Mouse (Mus musculus) ES-Bruce4 (cell line): ENCODE data around the gene Paxip1. TPM values are rescaled to one million over a fixed set of nuclear protein-coding genes. Genes with fewer than 3 reads are reported as not detected.

Source experiments
- H3K27ac ChIP-seq: 2 replicates; pipeline ENCODE4 v1.5.1; 2012; ENCODE audit warnings: low read length, inconsistent platforms; ENCODE audit not compliant: insufficient read depth
- H3K27me3 ChIP-seq: 2 replicates; pipeline ENCODE4 v1.6.1; 2012; ENCODE audit warnings: mild to moderate bottlenecking, low read length, inconsistent platforms; ENCODE audit not compliant: control insufficient read depth, poor library complexity, insufficient read depth, severe bottlenecking
- H3K36me3 ChIP-seq: 2 replicates; pipeline ENCODE4 v1.6.1; 2012; ENCODE audit warnings: inconsistent platforms, mild to moderate bottlenecking, low read length, moderate library complexity; ENCODE audit not compliant: control insufficient read depth, poor library complexity, insufficient read depth, severe bottlenecking
- H3K4me1 ChIP-seq: one replicate; pipeline ENCODE4 v1.8.1; 2011; ENCODE audit warnings: low read length; ENCODE audit not compliant: control insufficient read depth, insufficient read depth
- H3K4me3 ChIP-seq: 2 replicates; pipeline ENCODE4 v1.5.1; 2011; ENCODE audit warnings: low read depth, mild to moderate bottlenecking, low read length
- H3K9ac ChIP-seq: 2 replicates; pipeline ENCODE4 v1.6.1; 2012; ENCODE audit warnings: low read depth, mild to moderate bottlenecking, inconsistent platforms; ENCODE audit not compliant: poor library complexity, severe bottlenecking
- H3K9me3 ChIP-seq: replicated peaks from 2 replicates; pipeline ENCODE4 v1.6.1; 2012; ENCODE audit warnings: mild to moderate bottlenecking, low read length, inconsistent platforms; ENCODE audit not compliant: control insufficient read depth, poor library complexity, insufficient read depth, severe bottlenecking
- CTCF ChIP-seq: IDR thresholded peaks from one replicate; pipeline ENCODE4 v1.8.1; 2011; ENCODE audit warnings: low read depth, low read length
- EP300 ChIP-seq: IDR thresholded peaks from 2 replicates; pipeline ENCODE4 v1.6.1; 2011; ENCODE audit warnings: low read depth, low read length; ENCODE audit not compliant: insufficient read depth
- POLR2A ChIP-seq: IDR thresholded peaks from one replicate; pipeline ENCODE4 v1.8.1; 2011; ENCODE audit warnings: low read length; ENCODE audit not compliant: insufficient read depth
- polyA plus RNA-seq: library from polyadenylated mRNA; stranded (reverse); fragments of >200 nt; gene quantifications from 2 replicates; pipeline ENCODE4 v1.2.4, GENCODE M21; 2011; ENCODE audit warnings: low read depth; ENCODE audit not compliant: missing spikeins, insufficient read depth, insufficient read length

Gene Paxip1
- polyA plus RNA-seq, 1 experiment, result 59.3 TPM

DNA sequence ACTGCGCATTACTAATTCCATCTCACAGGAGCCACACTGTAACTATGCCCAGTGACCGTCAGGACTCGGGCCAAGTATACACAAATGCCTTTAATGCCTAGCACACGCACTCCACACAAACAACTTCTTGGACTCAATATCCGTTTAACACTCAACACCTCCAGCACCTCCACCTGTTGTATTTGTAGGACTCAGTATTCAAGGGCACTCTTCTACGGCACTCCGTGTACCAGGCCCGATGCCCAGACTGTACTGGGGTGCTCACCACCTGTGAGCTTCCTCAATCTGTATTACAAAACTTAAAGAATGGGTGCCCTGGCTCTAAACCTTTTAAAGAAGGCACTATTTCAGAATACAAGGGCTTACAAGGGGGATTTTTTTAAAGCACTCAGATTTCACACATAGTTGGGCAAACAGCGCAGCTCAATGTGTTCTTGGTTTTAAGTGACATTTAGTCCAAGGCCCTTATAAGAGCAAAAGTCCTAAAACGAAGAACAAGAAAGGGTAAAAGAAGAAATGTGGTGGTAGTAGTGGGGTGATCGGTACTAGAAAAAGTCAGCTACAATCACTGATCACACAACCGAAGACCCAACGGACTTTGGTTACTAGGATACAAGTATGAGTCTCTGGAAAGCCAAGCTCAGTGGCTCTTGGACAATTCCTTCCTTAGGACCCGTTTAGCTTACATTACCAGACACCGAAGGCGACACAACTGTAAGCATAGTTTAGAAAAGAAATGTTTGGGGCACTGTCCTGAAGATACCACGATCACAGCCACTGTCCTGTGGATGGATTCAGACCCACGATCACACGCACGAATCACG lies 1.2 kb downstream of the Paxip1 start:
- H3K27ac ChIP-seq, result no peak overlapping the region
- H3K27me3 ChIP-seq, result no peaks in the 10 kb centered on the region
- H3K9me3 ChIP-seq, result no peaks in the 10 kb centered on the region
- peaks cover 8% of the 10 kb centered on the region for H3K4me1 ChIP-seq
- no peak for TF ChIP-seq POLR2A
- TF ChIP-seq CTCF, result no peak
- TF ChIP-seq EP300, result no peak
- peak overlapping the region; percentile 89 for H3K9ac ChIP-seq
- H3K4me3 ChIP-seq, result peak overlapping the region; percentile 71
- peaks cover 33% of the 10 kb centered on the region for H3K36me3 ChIP-seq

DNA sequence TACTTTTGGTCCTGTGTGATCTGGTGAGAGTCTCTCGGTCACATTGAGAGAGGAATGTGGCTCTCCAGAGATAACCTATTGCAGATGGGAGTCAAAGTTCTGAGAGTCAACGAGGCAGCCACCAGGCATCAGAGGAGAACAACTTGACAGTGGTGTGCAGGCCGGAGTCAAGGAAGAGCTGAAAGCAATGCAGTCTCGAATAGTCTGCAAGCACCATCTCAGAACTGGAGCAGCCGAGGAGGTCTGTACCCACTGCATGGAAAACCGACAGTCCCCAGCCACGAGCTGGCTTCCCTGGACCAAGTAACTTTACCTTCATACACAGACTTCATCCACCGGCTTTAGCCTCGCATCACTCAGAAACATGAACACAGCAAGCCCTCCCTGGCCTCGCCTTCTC lies 1.9 kb downstream of the Paxip1 start:
- H3K9me3 ChIP-seq, result no peaks in the 10 kb centered on the region
- H3K4me1 ChIP-seq, result peaks cover 8% of the 10 kb centered on the region
- H3K36me3 ChIP-seq, result peaks cover 40% of the 10 kb centered on the region
- H3K4me3 ChIP-seq, result peak overlapping the region; percentile 59
- H3K27ac ChIP-seq, result no peak overlapping the region
- H3K27me3 ChIP-seq, result no peaks in the 10 kb centered on the region
- peak overlapping the region; percentile 89; the same call in 1 of the 2 replicates for H3K9ac ChIP-seq
- TF ChIP-seq EP300 (no peak), CTCF (no peak)

DNA sequence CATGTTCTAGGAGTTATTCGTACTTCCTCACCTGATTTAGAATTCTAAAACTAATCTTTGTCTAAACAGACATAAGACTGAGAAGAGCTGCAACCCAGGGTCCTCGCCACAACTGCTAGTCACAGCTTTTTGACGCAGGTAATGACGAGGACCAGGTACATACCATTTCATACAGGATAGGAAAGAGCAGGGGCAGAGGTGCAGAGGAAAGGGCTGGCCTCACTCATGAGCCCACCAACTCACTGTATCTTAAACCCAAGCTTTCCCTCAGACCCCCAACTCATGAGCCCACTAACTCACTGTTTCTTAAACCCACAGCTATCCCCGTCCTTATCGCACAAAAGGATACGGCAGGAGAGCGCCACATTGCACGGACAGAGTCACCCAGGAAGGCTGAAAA lies 8.1 kb downstream of the Paxip1 start:
- peaks cover 70% of the 10 kb centered on the region for H3K36me3 ChIP-seq

DNA sequence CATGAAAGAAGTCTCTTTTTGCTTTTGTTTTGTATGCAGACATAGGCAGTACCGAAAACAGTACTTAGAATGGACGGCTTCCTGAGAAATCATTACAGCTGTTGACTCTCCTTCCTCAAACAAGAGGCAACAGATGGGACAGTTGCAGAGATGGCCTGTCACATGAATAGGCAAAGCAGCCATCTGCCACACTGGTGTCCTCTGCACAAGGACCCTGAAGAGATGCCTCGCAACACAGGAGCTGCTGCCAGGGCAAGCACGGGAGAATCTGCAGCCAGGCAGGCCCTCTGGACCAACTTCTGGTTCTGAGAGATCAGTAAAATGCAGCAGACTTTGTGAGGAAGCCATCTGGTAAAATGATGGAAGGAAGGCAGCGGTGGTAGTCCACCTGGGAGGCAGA lies 23.5 kb downstream of the Paxip1 start:
- Histone ChIP-seq H3K4me3 (no peak overlapping the region), H3K4me1 (no peaks in the 10 kb centered on the region), H3K9ac (no peak overlapping the region), H3K27me3 (no peaks in the 10 kb centered on the region), H3K36me3 (peaks cover 44% of the 10 kb centered on the region), H3K9me3 (no peaks in the 10 kb centered on the region), H3K27ac (no peak overlapping the region)
- no peak for TF ChIP-seq CTCF
- no peak for TF ChIP-seq POLR2A
- peak; percentile 82 for TF ChIP-seq EP300

More for the DNA sequence above, 8.1 kb downstream of the Paxip1 start:
- no peaks in the 10 kb centered on the region for H3K9me3 ChIP-seq
- TF ChIP-seq EP300, result no peak
- TF ChIP-seq POLR2A, result no peak
- no peak for TF ChIP-seq CTCF
- H3K4me1 ChIP-seq, result no peaks in the 10 kb centered on the region
- no peak overlapping the region for H3K27ac ChIP-seq
- H3K27me3 ChIP-seq, result no peaks in the 10 kb centered on the region
- no peak overlapping the region for H3K9ac ChIP-seq
- no peak overlapping the region for H3K4me3 ChIP-seq

DNA sequence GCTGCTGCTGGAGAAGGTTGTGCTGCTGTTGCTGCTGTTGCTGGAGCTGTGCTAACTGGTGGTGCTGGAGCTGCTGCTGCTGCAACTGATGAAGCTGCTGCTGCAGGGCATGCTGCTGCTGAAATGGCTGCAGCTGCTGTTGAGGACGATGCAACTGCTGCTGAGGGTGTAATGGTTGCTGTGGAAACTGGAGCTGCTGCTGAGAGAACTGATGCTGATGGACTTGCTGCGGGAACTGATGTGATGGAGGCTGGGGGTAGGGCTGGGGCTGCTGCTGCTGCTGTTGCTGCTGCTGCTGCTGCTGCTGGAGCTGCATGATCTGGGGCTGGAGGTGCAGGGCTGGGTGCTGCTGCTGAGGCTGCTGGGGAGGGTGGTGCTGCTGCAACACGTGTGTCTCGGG lies 25.7 kb downstream of the Paxip1 start:
- Histone ChIP-seq H3K36me3 (peaks cover 45% of the 10 kb centered on the region), H3K9me3 (no peaks in the 10 kb centered on the region), H3K27ac (no peak overlapping the region), H3K4me1 (no peaks in the 10 kb centered on the region), H3K27me3 (no peaks in the 10 kb centered on the region), H3K4me3 (no peak overlapping the region), H3K9ac (no peak overlapping the region)
- TF ChIP-seq CTCF, result no peak
- no peak for TF ChIP-seq EP300
- TF ChIP-seq POLR2A, result no peak

DNA sequence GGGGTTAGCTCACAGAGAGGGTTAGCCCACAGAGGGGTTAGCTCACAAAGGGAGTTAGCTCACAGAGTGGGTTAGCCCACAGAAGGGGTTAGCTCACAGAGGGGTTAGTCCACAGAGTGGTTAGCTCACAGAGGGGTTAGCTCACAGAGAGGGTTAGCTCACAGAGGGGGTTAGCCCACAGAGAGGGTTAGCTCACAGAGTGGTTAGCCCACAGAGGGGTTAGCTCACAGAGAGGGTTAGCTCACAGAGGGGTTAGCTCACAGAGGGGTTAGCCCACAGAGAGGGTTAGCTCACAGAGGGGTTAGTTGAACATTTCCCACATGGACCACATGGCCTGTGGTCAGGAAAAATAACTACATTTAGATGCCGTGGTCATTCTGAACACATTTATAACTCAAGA lies 46.5 kb downstream of the Paxip1 start:
- Histone ChIP-seq H3K27me3 (no peaks in the 10 kb centered on the region), H3K9me3 (no peaks in the 10 kb centered on the region), H3K27ac (no peak overlapping the region), H3K9ac (no peak overlapping the region), H3K4me3 (no peak overlapping the region), H3K36me3 (peaks cover 38% of the 10 kb centered on the region), H3K4me1 (no peaks in the 10 kb centered on the region)
- TF ChIP-seq POLR2A (no peak), EP300 (no peak), CTCF (no peak)
